Mouse (Mus musculus) T-helper 2 cell (primary cell): ENCODE results near the gene Rarres2.

ENCODE experiments used
- in situ Hi-C: fragments of 300-600 bp; cut with MboI, MseI; formaldehyde crosslinking; loops from one replicate; pipeline ENCODE4 v1.15.1; 2025; ENCODE audit warnings: high pct_unique_total_duplicates

Gene Rarres2

DNA sequence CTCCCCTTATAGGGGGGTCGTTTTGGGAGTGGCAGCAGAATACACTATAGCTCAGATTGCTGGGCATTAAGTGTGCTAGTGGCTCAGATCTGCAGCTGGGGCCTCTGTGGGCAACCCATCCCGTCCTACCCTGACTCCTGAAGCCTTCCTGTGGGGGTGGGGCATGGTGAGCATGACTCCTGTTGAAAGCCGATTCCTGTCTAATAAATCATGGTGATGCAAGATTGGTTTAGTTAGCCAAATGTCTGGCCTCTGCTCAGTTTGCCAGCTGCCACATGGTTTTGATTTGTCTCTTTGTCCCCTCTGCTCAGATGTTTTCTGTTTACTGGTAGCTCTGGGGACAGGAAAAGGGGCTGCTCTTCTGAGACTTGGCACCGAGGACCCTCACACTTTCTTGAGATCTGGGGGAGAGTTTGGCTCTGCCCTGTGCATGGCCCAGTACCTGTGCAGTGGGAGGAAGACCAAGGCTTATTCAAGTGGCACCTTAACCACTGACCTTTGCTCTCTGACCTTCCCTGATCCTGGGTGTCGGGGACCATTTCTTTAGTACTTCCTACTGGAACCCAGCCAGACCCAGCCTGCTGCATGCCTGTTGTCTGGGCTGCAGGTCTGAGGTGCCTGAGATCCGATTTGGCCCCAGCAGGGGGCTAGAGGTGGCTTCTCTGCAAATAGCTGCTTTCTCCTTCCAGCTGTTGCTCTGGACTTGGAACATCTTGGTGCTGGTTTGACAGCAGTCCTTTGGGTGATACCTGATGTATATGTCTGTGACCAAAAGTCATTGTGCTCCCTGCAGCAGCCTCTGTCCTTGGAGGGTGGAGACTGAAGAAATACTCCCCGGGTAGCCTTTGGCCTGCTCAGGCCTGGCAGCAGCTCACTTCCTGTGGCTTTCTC, 30.8 kb downstream of the Rarres2 start:
- in situ Hi-C loops = loop anchor here (5.0 to 10.0 kb wide), 2 partner anchors 95 to 367 kb away; no protein-coding TSS in a partner anchor

DNA sequence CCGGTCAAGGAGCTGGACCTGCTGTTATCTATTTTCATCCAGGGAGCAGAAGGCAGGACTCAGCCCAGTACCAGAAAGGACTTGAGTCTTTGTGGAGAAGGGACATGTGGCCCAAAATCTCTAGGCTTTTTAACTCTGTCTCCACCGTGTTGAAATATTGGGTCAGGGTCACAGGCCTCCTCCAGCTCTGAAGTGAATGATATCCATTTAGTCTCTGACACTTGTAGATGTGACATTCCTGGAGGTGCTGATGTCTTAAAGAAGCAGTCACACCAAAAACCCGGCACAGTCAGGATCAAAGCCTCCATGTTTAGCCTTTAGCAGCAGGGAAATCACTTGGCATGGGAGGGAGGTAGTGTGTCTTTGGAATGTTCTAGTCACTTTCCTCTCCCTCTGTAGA, 31.9 kb downstream of the Rarres2 start:
- in situ Hi-C loops = loop anchor here (5.0 to 10.0 kb wide), 2 partner anchors 97 to 366 kb away; no protein-coding TSS in a partner anchor

DNA sequence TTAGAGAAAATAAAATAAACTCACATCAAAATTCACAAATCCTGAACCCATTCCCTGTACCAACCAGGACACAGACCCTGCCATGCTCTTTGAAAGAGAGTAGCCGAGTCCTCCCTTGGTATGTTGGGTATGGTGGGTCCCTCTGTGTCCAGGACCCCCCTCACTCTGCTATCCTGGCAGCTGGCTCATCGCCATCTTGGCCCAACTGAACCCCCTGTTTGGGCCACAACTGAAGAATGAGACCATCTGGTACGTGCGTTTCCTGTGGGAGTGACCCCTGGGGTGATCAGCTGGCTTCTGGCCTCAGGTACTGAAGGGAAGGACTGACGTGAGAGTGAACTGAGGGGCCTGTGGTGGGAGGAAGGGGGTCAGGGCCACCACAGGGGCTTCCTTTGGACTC, 32.7 kb downstream of the Rarres2 start:
- in situ Hi-C loops = loop anchor here (5.0 to 10.0 kb wide), 3 partner anchors 97 to 365 kb away; partner anchors contain the start of gene Gimap3

DNA sequence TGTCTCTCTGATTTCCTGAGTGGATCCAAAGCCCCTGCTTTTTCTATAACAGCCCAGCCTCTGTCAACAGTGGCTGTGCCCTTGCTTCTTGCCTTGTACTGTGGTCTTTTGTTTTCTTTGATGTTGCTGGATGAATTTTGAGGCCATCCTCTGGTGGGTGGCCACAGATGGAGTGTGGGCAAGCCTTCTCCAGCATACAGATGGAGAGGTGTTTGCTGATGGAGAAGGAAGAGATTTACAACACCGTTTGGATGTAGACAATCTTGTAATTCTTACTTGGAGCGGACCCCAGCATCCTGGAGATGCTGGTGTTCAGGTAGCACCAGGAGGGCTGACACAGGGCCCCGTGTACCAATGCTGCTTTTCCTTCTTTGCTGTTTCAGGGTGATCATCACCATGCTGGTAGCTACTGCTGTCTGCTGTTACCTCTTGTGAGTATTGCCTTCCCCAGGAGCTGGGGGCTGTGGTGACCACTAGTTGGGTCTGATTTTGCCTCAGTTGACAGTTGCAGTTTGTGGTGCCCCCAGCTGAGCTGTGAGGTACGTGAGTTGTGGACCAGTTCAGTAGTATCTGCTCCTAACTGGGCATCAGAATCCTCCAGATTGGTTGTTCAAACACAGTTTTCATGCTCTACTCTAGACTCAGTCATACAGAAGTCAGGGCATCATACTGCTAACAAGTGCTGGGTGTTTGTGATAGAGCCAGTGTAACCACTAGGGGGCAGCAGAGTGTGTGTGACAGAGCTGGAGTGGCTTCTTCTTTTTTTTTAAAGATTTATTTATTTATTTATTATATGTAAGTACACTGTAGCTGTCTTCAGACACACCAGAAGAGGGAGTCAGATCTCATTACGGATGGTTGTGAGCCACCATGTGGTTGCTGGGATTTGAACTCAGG, 33.5 kb downstream of the Rarres2 start:
- in situ Hi-C loops = loop anchor here (10.0 kb wide), 1 partner anchor 236 kb away; the partner anchor contains the start of gene Gimap3

DNA sequence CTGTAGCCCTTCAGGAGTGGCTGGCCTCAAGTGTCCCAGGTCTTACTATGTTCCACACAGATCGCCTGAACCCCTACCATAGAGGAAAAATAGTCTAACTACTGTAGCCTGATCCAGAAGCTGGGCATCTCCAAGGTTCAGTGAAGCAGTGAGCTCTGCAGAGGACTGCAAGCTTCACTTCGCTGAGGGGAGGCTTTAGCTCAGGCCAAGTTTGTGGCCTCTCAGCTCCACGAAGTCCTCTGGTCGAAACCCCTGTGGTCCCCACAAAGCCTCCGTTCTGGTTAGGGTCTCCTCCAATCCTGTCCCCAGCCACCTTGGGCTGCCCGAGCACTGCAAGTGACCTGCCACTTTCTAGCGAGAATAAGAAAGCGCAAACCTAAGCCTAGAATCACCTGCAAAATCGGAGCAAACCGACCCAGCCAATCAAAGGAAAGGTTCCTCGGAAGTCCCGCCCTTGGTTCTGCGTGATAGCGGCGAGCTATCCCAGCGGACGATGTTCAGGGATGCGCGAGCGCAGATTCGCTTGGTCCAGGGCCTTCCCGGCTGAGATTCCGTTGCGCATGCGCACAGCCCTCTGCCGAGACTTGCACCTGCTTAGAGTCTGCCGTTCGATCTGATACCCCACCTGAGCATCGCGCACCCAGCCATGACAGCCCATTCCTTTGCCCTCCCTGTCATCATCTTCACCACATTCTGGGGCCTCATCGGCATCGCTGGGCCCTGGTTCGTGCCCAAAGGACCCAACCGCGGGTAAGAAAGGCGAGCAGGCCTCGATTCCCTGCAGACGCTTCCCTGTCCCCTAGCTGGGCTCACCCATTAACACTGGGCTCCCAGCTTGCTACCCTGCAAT, 35.3 kb downstream of the Rarres2 start, which contains the start of gene Atp6v0e2:
Gene Atp6v0e2, plus strand, starts transcription at position 511 of the 850 bp plus-strand sequence.
- in situ Hi-C loops = loop anchor here (10.0 kb wide), 1 partner anchor 237 kb away; the partner anchor contains the start of gene Gimap3

DNA sequence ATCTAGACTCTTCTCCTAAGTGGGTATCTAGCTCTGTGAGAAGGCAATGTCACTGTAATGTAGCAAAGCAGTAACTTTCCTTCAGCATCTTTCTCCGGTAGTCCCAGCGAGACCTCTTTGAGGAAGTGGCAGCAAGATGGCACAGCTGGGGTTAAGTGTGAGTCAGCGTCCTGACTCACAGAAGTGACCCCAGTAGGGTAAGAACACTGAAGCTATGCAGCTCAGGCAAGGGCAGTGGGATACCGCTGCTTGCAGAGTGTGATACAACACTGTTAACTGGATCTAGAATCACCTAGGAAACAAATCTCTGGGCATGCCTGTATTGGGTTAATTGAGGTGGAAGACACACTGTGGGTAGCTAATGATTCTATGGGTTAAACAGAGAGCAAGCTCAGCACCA, 36.5 kb downstream of the Rarres2 start:
- in situ Hi-C loops = loop anchor here (10.0 kb wide), 1 partner anchor 239 kb away; the partner anchor contains the start of gene Gimap3

DNA sequence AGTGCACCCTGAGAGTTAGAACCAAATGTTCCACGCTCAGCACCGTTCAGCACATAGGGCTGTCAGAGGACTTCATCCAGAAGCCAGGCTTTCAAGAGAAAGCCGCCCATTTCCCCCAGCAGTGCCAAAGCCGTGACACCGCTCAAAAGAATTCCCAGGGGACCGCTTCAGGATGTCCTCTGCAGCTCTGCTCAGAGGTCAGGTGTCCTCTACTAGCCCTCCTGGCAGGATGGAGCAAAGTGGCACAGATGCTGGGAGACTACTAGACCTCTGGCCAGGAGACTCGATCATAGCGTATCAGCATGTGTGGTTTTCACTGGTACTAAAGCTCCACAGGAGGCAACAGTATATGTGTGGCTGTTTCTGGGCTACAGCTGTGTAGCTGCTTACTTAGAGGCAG, 37.7 kb downstream of the Rarres2 start:
- in situ Hi-C loops = loop anchor here (10.0 kb wide), 1 partner anchor 240 kb away; the partner anchor contains the start of gene Gimap3

DNA sequence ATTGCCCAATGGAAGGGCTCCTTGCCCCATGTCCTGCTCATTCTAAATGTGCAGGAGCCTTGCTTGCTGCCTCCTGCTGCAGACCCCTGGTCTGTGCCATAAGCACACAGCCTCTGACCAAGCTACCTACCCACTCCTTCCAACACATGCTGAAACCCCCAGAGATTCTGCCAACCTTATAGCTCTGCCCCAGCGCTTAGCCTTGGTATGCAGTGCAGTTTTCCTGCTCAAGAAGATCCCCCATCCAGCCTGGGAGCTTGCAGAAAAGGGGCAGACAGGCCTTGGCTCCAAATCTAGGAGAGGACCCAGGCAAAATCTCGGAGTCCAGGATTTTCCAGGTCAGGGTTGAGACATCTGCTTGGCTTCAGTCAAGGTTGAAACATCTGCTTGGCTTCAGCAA, 39.1 kb downstream of the Rarres2 start:
- in situ Hi-C loops = loop anchor here (10.0 kb wide), 1 partner anchor 241 kb away; the partner anchor contains the start of gene Gimap3

DNA sequence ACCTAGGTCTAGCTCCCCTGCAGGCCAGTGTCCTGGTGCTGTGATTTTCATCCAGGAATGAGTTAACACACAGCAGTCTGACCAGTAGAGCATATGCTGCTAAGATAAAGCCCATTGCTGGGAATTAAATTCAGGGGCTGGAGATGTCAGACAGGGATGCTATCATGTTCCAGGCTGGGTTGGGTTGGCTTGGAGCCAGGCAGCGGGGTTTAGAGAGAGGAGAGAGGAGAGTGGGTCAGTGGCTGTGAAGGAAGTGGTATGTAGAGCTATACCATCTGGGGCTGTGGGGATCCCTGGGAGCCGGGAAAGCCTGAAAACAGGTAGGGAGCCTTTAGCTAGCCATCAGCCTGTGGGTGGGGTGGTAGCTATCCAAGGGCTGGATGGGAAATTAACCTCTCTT, 41.7 kb downstream of the Rarres2 start:
- in situ Hi-C loops = loop anchor here (10.0 kb wide), 1 partner anchor 244 kb away; the partner anchor contains the start of gene Gimap3

DNA sequence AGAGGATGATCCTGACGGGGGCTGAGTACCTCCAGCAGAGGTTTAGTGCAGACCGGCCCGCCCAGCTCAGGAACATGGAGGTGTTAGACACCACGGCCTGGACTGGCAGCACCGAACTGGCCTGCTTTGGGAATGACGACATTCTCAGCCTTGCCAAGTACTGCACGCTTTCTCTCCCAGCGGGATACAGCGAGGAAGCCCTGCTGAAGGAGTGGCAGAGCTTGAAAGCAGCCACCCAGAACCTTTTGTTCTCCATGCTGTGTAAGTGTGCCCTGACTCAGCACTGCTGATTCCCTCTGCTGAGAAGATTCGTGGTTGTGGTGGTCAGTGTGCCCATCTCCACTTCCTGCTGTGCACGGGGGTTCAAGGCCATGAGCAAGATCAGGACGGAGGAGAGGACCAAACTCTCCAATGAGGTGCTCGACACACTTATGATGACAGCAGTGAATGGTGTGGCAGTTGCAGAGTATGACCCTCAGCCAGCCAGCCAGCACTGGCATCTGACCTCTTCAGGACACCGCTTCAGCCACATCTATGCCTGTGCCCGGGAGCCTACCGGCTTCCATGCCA, 42.6 kb downstream of the Rarres2 start:
- in situ Hi-C loops = loop anchor here (10.0 kb wide), 2 partner anchors 245 to 1215 kb away; partner anchors contain the start of gene Gimap3

DNA sequence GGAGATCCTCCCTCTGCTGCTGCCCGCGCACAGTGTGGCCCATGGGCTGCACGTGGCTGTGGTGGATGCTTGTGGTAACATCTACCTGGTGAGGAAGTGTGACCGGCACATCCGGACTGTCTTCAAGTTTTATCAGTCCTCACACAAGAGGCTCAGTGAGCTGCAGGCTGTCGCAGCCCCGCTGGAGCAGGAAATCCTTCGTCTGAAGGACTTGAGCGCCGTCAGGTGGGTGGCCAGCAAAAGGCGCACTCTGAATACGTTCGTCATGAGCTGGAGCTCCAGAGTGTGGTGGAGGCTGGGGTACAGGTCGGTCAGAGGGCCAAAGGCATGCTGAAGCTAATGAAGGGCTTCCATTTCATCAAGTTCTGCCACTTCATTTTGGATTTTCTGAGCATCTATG, 43.3 kb downstream of the Rarres2 start:
- in situ Hi-C loops = loop anchor here (10.0 kb wide), 1 partner anchor 1216 kb away; no protein-coding TSS in a partner anchor

DNA sequence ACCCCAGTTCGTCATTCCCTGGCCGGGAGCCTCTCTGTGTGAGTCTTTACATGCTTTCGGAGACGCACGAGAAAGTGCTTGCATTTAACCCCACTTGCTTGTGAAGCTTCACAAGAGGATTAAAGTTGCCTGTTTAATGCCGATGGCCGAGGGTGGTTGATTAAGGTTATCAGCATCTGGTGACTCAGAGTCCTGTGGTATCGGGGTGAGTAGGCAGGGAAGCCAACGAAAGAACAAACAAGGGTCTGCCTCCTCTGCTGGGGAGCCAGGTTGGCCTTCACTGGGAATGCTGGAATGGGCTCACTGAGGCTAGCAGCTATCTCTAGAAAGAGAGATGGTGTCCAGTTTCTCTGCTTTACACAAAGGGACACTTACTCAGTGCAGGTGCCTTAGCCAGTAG, 44.7 kb downstream of the Rarres2 start:
- in situ Hi-C loops = loop anchor here (10.0 kb wide), 1 partner anchor 1217 kb away; no protein-coding TSS in a partner anchor

DNA sequence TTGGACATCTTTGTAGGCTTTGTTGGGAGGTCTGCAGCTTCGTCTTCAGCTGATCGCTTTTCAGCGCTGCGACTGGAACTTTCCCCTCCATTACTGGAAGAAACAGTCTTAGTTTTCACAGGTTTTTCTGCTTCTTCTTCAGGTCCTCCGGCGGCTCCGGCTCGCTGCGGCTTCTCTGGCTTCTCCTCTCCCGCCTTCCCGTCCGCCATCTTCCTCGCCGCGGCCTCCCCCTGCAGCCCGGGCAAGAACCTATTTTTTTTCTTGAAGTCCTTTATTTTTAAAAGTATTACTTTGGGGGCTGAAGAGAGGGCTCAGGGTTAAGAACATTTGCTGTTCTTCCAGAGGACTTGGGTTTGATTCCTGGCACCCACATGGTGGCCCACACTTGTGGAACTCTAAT, 47.7 kb downstream of the Rarres2 start:
- in situ Hi-C loops = loop anchor here (10.0 kb wide), 1 partner anchor 1220 kb away; no protein-coding TSS in a partner anchor
